Mouse (Mus musculus) limb, embryonic 11.5 days (tissue): ENCODE measurements around the gene T2. TPM values are rescaled to one million over a fixed set of nuclear protein-coding genes. Genes with fewer than 3 reads are reported as not detected.
"Not testable (repeated sequence)": the region's sequence is repeated elsewhere in the genome, so short reads cannot be mapped to it uniquely, and the experiment has no call there.

ENCODE experiments used
- ATAC-seq: fragments of 200-750 bp; cut with Nextera tagmentation; 2 replicates; pipeline ENCODE4 v1.8.0; 2017; ENCODE audit warnings: low read depth; ENCODE audit not compliant: insufficient number of reproducible peaks, low FRiP score, low TSS enrichment
- DNase-seq: peaks from one replicate; pipeline ENCODE4 v3.0.0-alpha.2; 2015; ENCODE audit warnings: low spot score
- H3K27ac ChIP-seq: fragments of 300-500 bp; sonication (generic); replicated peaks from 2 replicates; pipeline ENCODE4 v1.5.1; 2014; ENCODE audit warnings: low read depth, mild to moderate bottlenecking, low read length
- H3K27me3 ChIP-seq: fragments of 300-500 bp; sonication (generic); 2 replicates; pipeline ENCODE4 v1.6.1; 2014; ENCODE audit warnings: mild to moderate bottlenecking, low read length, mixed read lengths; ENCODE audit not compliant: control insufficient read depth, insufficient read depth
- H3K36me3 ChIP-seq: fragments of 300-500 bp; sonication (generic); 2 replicates; pipeline ENCODE4 v1.6.1; 2014; ENCODE audit warnings: mild to moderate bottlenecking, low read length, moderate library complexity, mixed read lengths; ENCODE audit not compliant: control insufficient read depth, insufficient read depth
- H3K4me1 ChIP-seq: fragments of 300-500 bp; sonication (generic); 2 replicates; pipeline ENCODE4 v1.6.1; 2014; ENCODE audit warnings: low read length, mixed read lengths; ENCODE audit not compliant: control insufficient read depth, insufficient read depth
- H3K4me2 ChIP-seq: fragments of 300-500 bp; sonication (generic); 2 replicates; pipeline ENCODE4 v1.6.1; 2014; ENCODE audit warnings: low read depth, mild to moderate bottlenecking, moderate library complexity; ENCODE audit not compliant: severe bottlenecking
- H3K4me3 ChIP-seq: fragments of 300-500 bp; sonication (generic); 2 replicates; pipeline ENCODE4 v1.5.1; 2014; ENCODE audit warnings: low read depth, low read length
- H3K9ac ChIP-seq: fragments of 300-500 bp; sonication (generic); 2 replicates; pipeline ENCODE4 v1.6.1; 2014; ENCODE audit warnings: mild to moderate bottlenecking, low read length
- H3K9me3 ChIP-seq: fragments of 300-500 bp; sonication (generic); 2 replicates; pipeline ENCODE4 v1.6.1; 2016; ENCODE audit warnings: low read length; ENCODE audit not compliant: control insufficient read depth
- WGBS: fragments of 180-500 bp; shearing (Covaris S2); extraction: QIAGEN DNeasy Blood & Tissue Kit; methylation state at CpG from one replicate; pipeline ENCODE4 v1.1.7; 2014; 5-methylcytosine and 5-hydroxymethylcytosine counted together
- polyA plus RNA-seq: library from polyadenylated mRNA; unstranded; fragments of >200 nt; fragmentation: Nextera tagmentation; extraction: Ambion mirVana; gene quantifications from 2 replicates; pipeline ENCODE4 v1.2.1, GENCODE M21; 2014

T2 gene
- polyA plus RNA-seq, result 1.2 and 2.1 TPM in 2 replicates

GRCm38 (mm10) chr17:8355692-8356091 is at the start of gene T2:
Gene T2 (plus strand): TSS chr17:8355992.
- H3K27me3 ChIP-seq, result no peaks in the 10 kb centered on the region
- no peaks in the 10 kb centered on the region for H3K4me1 ChIP-seq
- H3K36me3 ChIP-seq, result no peaks in the 10 kb centered on the region
- H3K4me2 ChIP-seq, result no peak within 1 kb of the TSS
- no peaks in the 10 kb centered on the region for H3K9me3 ChIP-seq
- DNase-seq (no peak), ATAC-seq (no peak)
- no peak within 1 kb of the TSS for H3K9ac ChIP-seq
- H3K4me3 ChIP-seq, result no peak within 1 kb of the TSS
- no peak within 1 kb of the TSS for H3K27ac ChIP-seq
- WGBS, result 86% methylated on average over 6 of the region's 6 CpGs

- Histone ChIP-seq H3K9me3 (no peaks in the 10 kb centered on the region), H3K4me1 (peaks cover 6% of the 10 kb centered on the region; the same call in 1 of the 2 replicates), H3K27ac (no peak within 1 kb of the TSS), H3K4me2 (peak within 1 kb of the TSS; percentile 59), H3K36me3 (no peaks in the 10 kb centered on the region), H3K4me3 (peak within 1 kb of the TSS; percentile 88), H3K27me3 (no peaks in the 10 kb centered on the region), H3K9ac (peak within 1 kb of the TSS; percentile 71)
- DNase-seq, result peak; percentile 97
- peak; percentile 90 for ATAC-seq
- WGBS, result under 1% methylated on average over 53 of the region's 54 CpGs
Observed at GRCm38 (mm10) chr17:8310838-8311614, 44.8 kb upstream of the T2 start, which contains the start of gene Sft2d1. Gene Sft2d1 (plus strand): TSS chr17:8311102.

- no peak overlapping the region; the same call in 1 of the 2 replicates for H3K9ac ChIP-seq
- no peaks in the 10 kb centered on the region for H3K9me3 ChIP-seq
- peaks cover 6% of the 10 kb centered on the region; the same call in 1 of the 2 replicates for H3K4me1 ChIP-seq
- no peak overlapping the region for H3K27ac ChIP-seq
- H3K4me2 ChIP-seq, result peak overlapping the region; percentile 59
- ATAC-seq, result no peak
- 59% methylated on average over 3 of the region's 3 CpGs for WGBS
- no peaks in the 10 kb centered on the region for H3K36me3 ChIP-seq
- H3K27me3 ChIP-seq, result no peaks in the 10 kb centered on the region
- H3K4me3 ChIP-seq, result peak overlapping the region; percentile 88
- DNase-seq, result no peak
Observed at GRCm38 (mm10) chr17:8311751-8312150, 44.0 kb upstream of the T2 start.

- ATAC-seq, result no peak
- WGBS, result 88% methylated on average over 3 of the region's 3 CpGs
Observed at GRCm38 (mm10) chr17:8313976-8314375, 41.8 kb upstream of the T2 start.

GRCm38 (mm10) chr17:8316251-8316650 is 39.5 kb upstream of the T2 start:
- no peak overlapping the region for H3K27ac ChIP-seq
- no peaks in the 10 kb centered on the region for H3K27me3 ChIP-seq
- H3K9me3 ChIP-seq, result no peaks in the 10 kb centered on the region
- peaks cover 6% of the 10 kb centered on the region; the same call in 1 of the 2 replicates for H3K4me1 ChIP-seq
- DNase-seq (no peak), ATAC-seq (no peak)
- no peak overlapping the region for H3K9ac ChIP-seq
- H3K4me3 ChIP-seq, result no peak overlapping the region
- no peaks in the 10 kb centered on the region for H3K36me3 ChIP-seq
- no peak overlapping the region for H3K4me2 ChIP-seq
- WGBS, result 95% methylated on average over 1 of the region's 1 CpGs

More at GRCm38 (mm10) chr17:8313976-8314375, 41.8 kb upstream of the T2 start:
- H3K27ac ChIP-seq, result no peak overlapping the region
- H3K9me3 ChIP-seq, result no peaks in the 10 kb centered on the region
- no peak overlapping the region for H3K4me3 ChIP-seq
- no peaks in the 10 kb centered on the region for H3K27me3 ChIP-seq
- H3K9ac ChIP-seq, result no peak overlapping the region
- H3K4me2 ChIP-seq, result no peak overlapping the region
- peaks cover 6% of the 10 kb centered on the region; the same call in 1 of the 2 replicates for H3K4me1 ChIP-seq
- no peaks in the 10 kb centered on the region for H3K36me3 ChIP-seq
- no peak for DNase-seq

GRCm38 (mm10) chr17:8326877-8327276 is 28.9 kb upstream of the T2 start:
- not testable (repeated sequence) for H3K4me3 ChIP-seq, H3K4me2 ChIP-seq, H3K36me3 ChIP-seq, ATAC-seq, H3K9ac ChIP-seq, H3K9me3 ChIP-seq, H3K27ac ChIP-seq, DNase-seq, H3K27me3 ChIP-seq, H3K4me1 ChIP-seq
- 83% methylated on average over 10 of the region's 11 CpGs for WGBS

GRCm38 (mm10) chr17:8328511-8329174 is 27.1 kb upstream of the T2 start:
- Histone ChIP-seq H3K4me3 (no peak overlapping the region), H3K9ac (no peak overlapping the region), H3K9me3 (no peaks in the 10 kb centered on the region), H3K4me1 (no peaks in the 10 kb centered on the region), H3K27me3 (no peaks in the 10 kb centered on the region), H3K36me3 (peaks cover 7% of the 10 kb centered on the region), H3K27ac (no peak overlapping the region), H3K4me2 (no peak overlapping the region)
- 62% methylated on average over 7 of the region's 7 CpGs for WGBS
- DNase-seq, result peak; percentile 23
- ATAC-seq, result no peak

GRCm38 (mm10) chr17:8330602-8331001 is 25.2 kb upstream of the T2 start:
- WGBS, result 75% methylated on average over 5 of the region's 5 CpGs
- ATAC-seq (no peak), DNase-seq (no peak)
- Histone ChIP-seq H3K4me3 (no peak overlapping the region), H3K4me2 (no peak overlapping the region), H3K4me1 (no peaks in the 10 kb centered on the region), H3K27me3 (no peaks in the 10 kb centered on the region), H3K27ac (no peak overlapping the region), H3K9ac (no peak overlapping the region), H3K36me3 (peaks cover 7% of the 10 kb centered on the region), H3K9me3 (no peaks in the 10 kb centered on the region)
